Mouse (Mus musculus): ENCODE data around the gene Ptprm.
A peak's percentile ranks its signal among the peaks of the same experiment; 100 is the strongest.

Gene Ptprm

DNA sequence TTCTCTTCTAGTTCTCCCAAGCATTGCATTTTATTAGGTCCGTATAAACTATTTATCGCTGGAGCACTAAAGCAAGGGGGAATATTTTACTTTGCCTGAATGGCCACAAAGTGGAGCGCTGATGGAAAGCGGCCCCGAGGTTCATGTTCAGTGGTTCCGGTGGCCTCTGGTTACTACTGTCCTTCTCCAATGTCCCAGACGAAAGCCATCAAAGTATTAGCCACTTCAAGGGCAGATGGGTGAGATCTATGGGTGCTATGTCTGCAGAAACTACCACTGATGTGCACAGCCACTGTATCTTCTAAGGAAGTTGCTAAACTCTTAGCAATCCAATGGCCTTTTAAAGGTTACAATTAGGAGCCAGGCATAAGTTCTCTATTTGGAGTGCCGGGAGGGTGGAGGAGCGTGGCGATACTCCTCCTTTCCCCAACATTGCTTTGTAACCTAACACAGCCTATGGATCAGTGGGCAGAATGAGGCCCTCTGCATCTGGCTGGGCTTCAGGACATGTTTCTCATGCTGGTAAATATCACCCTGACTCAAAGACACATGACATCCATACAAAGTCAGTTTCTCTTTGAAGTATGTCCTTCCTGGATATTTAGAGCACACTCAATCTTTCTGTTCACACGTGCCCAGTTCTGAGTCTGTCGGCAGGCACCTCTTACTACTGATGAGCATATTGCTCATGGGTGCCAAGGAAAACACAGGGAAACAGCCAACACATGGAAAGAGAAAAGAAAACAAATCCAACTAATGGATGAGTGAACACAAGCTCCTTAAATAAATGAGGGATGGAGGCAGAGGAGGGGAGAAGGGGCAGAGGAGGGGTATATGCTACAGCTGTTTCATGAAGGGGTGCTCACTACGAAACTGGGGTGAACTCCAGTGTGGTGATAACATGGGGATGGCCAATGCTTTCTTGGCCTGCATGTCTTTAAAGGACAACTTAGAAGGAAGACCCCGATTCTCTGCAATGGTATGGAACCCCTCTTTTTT lies 584.6 kb downstream of the Ptprm start:
- no peak for DNase-seq (ENCODE audit: low spot score)

DNA sequence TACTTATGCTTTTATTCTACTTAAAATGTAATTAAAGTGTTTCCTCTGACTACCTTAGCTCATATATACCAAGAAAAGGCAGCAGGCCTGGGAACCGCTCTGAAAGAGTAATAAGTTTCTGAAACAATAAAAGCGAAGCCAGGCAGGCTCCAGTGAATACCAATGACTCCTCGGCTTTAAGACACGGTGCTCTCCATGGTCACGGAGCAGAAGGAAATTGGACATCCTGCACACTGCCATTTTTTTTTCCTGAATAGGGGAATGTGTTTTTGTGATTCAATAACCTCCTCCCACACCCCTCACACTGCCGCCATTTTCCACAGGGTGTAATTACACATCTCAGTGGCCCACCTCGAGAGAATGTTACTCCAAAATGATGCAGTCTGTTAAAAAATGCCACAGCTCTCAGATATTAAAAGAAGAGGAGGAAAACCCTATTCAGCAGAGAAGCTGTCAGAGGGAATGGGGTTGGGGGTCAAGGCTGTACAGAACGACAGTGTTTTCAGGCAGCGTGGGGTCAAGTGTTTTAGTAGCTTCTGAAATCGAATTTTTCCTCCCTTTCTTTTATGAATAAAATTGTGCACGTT lies 585.5 kb downstream of the Ptprm start:
- DNase-seq (ENCODE audit: low spot score): no peak

DNA sequence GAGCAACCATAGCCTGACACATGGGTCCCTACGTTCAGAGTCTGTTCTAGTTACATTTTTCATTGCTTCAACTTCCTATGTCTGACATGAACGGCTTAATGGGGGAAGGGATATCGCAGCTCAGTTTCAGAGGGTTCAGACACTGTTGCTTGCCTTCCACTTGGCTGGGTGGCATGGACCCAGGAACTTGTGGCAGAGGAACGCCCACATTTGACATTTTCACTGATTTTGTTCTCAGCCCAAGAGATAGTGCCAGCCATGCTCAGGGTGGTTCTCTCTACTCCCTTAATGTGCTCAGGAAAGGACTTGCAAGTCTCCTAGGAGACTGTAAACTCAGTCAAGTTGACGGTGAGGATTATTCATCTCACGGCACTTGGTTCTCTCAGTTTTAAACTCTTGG lies 588.1 kb downstream of the Ptprm start:
- DNase-seq (ENCODE audit: low spot score): no peak

DNA sequence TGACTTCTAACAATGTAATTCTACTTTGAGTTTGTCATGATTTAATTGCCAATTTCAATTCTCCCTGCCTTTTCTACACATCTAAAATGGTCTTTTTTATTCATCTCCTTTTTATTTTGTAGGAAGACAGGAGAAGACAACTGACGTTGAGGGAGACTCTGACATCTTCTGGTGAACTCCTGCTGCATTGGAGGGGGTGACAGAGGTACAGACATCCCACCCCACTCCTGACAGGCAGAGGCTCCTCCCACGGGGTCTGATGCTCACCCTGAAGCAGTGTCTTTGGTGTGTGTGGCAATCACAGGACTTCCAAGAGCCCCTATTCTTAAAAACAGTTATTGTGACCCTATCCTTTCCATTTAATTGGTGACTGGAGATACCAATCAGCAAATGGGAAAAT lies 589.8 kb downstream of the Ptprm start:
- DNase-seq (ENCODE audit: low spot score): no peak

DNA sequence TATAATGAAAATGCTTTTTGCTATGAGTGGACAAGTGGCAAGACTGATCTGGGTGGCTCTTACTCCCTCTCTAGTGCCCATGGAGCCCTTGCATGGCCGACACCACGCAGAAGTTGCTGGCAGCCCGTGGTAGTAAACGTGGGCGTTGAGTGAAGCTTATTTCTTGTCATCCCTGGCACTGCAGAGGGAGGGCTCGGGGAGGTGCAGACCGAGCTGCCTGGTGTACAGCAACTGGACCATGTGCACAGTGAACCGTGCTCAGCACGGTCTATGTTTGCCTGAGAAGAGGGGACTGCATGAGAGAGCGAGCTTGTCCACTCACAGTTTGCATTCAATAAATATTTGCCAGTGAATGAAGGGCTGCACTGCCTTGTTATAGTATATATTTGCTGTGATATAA lies 591.5 kb downstream of the Ptprm start:
- no peak for DNase-seq (ENCODE audit: low spot score)

DNA sequence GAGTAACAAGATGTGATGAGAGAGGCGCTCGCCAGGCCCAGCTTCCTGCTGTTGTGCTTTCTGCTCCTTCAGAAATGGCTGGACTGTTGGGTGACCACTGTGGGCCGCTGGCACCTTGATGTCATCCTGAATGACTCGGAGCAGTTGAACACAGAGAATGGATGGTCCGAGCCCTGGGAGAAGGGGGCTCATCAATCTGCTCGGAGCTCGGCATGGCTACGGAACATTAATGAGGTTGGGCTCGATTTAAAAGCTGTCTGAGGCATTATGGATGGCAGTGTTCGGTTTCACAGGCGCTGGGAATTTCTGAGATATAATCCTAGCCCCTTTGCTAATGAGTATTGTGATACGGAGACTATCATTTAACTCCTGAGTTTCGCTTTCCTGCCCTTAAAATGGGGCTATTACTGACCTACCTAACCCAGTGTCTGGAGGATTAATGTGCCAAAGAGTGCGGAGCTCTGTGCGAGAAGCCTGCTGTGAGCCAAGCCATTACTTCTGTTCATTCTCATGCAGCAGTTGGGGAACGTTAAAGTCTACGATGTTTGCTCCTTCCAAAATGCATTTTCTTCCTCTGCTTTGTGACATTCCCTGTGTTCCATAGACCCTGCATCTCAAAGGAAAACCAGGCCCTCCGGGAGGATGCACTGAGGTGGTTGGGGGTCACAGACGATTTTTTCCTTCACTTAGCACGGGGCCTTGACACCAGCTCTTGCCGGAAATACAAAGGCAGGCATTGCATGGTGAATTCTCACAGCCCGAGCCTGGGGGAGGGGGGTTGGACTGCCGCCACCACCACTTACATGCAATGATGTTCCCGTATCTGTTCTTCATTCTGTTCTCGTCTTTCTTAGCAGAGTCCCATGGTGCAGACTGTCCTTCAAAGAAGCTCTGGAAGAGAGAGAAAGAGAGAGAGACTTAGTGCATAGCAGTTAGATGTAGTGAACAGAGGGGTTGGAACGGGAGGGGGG lies 592.6 kb downstream of the Ptprm start:
- DNase-seq (ENCODE audit: low spot score): no peak

DNA sequence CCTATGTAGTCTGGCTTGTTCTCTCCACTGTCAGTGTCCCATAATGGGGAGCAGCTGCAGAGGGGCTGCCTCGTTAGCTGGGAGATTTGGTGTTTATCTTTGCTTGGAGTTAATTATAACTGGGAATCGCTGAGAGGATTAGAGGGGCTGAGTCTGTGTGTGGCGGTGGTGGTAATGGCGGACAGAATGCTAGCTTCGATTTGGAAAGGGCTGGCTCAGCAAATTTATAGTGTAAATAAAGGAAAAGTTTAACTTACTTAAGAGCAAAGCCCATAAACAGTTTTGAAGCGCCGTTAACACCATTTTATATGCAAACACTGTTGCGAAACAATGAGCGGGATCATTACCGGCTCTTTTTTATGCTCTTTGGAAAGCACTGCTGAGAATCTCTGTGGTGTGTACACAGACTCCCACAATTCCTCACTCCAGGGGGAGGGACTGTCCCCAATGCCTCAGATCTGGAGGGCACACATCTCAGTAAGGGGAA lies 597.2 kb downstream of the Ptprm start:
- no peak for DNase-seq (ENCODE audit: low spot score)

DNA sequence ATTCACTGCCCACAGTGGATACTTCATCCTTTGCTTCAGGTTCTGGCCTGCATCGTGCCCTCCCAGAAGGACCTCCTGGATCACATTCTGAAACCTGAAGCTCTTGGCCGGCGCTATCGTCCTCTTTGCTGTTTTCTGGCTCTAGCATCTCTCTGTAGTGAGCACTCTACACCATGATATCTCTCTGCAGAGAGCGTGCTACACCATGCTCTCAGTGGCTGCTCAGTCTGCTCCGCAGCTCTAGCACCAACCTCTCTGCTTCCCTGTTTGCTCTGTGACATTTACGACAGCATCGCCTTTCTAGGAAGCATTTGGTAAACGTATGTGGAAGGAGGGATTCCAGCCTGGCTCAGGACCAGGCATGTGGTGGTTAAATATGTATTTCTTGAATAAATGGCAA lies 597.8 kb downstream of the Ptprm start:
- DNase-seq (ENCODE audit: low spot score): no peak

DNA sequence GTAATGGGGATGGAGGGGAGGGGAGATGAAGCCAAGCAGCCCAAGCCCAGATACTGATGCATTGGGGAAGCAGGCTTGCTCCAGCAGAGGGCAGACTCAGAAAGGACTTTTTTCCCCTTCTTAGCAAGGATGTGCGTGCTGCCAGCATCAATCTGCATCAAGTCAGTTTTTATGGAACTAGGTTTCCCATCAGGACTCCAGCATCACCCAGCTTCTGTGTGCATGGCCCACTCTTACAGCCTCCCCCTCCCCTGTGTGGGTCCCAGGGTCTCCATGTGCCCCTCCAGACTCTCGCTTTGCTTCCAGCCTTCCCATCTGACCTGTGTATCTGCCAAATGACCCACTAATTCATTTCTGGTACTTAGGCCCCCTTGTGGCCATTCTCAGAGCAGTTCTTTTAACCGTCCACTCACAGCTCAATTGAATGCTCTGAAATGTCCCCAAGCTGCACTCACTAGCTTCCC lies 599.0 kb downstream of the Ptprm start:
- DNase-seq (ENCODE audit: low spot score): peak; percentile 35

DNA sequence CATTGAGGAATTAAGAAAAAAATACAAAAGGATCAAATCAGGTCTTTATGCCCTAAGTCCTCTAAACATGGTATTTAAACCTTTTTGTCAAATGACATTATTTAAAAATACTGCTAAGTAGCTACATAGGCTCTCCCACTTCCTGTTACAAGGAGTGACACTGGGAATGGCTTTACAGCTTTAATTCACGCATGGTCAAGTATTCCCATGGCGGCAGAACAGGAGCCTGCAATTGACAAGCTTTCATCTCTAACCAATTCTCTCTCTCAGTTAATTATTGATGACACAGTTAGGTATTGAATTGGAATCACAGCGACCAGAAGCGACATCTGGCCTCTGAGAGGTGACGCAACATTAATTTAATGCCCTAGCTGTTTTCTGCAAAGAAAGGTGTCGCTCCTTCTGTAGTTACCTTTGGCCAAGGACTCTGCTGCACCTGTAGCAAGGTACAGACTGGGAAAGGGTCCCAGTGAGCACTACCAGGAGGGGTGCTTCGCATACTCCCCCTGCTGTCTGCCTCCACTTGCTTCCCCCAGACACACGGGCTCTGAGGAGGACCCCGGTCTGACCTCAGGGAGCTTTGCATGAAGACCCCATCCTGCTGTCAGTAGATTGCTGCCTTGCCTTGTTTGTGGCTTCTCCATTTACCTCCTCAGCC lies 599.9 kb downstream of the Ptprm start:
- no peak for DNase-seq (ENCODE audit: low spot score)

DNA sequence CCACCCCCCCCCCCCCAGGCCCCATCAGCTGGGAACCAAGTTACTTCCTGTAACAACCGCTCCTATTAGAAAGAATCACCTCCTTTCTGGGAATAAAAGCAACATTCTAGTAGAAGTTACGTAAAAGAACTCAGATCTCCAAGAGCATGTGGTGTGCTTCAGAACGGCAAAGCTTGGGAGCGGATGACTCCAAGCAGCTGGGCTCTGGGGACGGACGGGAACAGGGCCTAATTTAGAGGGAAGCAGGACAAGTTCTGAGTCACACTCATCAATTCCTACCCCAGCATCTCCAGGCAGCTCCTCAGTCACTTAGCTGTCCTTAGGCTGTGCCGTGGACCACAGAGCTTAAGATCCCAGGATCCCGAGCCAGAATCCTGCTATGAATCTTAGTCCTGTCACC lies 602.5 kb downstream of the Ptprm start:
- no peak for DNase-seq (ENCODE audit: low spot score)

DNA sequence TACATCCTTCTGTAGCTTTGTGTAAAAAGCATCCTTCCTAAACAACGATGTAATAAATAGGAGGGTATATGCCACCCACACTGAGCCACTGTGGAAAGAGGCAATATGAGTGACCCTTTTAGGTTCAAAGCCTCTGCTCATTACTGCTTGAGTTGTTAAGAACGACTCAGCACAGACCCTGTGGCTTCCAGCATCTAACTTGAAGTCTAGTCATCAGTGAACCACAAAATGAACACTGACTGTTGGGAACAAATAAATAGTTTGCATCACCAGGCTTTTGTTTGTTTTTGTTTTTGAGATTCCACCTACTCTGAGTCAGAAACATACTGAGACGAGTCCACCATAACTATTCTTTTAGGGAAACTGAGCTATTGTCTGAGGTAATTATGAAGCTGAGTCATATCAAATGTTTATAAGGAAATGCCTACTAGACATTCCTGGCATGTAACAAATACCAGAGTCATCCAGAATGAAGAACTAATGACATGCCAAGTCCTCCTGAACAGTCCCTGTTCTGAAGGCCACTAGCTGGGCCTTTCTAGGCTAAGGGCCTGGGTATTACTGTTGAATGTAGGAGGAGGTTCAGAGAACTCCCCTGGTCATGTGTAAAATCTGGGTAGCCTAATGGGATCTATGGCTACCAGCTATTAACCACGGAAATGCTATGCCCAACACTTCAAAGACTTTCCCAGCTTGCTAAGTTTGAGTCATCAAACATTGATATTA lies 603.6 kb downstream of the Ptprm start:
- DNase-seq (ENCODE audit: low spot score): no peak

DNA sequence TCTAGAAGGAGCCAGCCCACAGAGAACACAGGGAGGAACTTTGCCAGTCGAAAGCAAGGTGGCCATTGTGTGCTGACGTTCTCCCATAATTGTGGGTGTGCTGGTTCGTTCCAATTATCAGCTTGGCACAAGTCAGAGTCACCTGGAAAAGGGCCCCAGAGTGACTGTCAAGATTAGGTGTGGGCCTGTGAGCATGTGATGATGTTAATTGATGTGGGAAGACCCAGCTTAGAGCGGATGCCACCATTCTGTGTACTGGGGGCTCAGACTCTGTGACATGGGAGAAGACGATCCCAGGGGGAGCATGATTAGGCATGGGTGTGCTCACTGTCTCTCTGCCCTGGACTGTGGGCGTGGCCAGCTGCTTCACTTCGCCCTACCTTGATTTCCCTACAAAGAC lies 604.3 kb downstream of the Ptprm start:
- no peak for DNase-seq (ENCODE audit: low spot score)

DNA sequence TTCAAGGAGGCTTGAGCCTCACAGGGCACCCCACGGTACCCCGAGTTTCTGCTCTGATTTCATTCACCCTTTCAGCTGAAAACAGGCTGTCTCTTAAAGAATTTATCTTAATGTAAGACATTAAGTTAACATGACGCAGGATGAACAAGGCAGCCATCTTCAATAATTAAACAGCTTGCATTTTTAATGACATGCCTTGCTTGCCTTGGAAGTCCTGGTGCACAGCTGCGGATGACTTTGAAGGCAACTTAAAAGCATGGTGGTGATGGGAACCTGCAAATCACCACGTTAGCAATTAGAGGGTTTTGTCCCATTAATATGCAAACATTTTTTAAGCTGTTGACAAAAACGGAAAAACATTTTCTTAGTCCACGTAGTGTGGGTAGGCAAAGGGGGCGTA lies 607.8 kb downstream of the Ptprm start:
- DNase-seq (ENCODE audit: low spot score): no peak

DNA sequence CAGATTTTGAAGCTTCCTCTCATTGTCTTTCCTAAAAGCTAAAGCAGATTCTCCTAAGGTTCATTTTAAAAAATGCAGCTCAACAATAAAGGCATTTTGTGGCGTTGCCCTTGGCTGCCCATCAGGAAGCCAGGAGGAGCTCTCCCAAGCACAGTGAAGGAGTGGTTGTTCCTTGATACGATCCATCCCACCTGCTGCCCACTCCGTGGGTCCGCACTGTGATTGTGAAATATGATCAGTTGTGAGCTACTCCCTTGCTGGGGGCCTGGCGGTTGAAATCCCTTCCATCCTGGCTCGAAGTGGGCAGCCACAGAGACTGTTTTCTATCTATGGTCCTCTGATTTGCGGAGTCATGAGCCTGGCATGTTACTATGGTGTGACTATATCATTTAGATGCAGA lies 610.9 kb downstream of the Ptprm start:
- no peak for DNase-seq (ENCODE audit: low spot score)

DNA sequence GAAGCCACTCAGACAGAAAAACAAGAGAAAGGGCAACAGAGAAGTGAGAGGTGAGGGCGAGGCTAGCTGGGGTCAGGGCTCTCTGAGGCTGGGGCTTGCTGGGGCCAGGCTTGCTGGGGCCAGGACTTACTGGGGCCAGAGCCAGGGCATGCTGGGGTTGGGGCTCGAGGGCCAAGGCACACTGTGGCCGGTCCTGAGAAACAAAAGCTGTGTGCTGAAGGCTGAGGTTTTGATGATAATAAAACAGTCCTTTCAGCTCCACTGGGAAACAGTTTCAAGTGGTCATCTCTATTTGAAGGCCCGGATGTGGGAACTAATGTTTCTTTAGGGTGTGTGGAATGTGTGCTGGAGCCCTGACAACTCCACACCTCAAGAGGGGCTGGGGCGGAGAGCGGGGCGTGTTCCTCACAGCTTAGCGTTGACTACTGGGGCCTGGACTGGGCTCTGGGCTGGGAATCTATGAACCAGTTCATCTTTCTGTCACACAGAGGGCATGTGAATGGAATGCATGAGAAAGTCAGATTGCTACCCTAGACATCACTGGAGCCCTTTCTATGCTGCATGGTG lies 615.4 kb downstream of the Ptprm start:
- DNase-seq (ENCODE audit: low spot score): no peak

DNA sequence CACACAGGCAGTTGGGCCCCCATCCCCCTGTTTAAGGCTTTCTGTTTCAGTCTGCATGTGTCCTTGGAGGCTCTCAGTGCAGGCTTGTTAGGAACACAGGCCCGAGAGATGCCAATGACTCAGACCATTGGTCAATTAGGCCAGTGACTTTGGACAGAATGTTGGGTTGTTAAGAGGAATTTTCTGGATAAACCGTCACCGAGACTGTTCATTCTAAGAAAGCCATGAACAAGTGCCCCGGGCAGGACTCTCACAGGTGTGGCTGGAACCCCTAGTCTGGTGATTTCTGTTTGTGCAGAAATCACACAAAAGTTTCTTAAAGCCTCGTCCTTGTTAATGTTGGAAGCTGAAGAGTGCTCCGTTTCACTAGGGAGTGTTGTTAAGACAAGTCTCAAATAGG lies 615.9 kb downstream of the Ptprm start:
- no peak for DNase-seq (ENCODE audit: low spot score)

DNA sequence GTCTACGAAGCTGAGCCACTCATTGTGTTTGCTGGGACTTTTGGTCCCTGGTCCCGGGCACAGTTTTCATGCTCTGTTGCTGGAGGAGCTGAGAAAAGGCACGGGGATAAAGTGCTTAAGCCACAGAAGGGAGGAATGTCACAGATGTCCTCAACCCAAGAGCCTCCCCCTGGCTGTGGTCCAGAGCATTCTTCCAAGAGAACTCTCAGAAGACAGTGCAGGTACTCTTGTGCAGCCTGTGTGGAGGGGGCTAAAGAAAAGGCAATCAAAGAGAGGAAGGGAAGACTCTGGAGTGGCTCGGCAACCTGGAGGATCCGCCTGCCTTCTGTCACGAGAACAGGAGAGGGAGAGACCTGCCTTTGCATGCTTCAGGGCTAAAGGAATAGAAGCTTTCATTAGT lies 617.8 kb downstream of the Ptprm start:
- no peak for DNase-seq (ENCODE audit: low spot score)

DNA sequence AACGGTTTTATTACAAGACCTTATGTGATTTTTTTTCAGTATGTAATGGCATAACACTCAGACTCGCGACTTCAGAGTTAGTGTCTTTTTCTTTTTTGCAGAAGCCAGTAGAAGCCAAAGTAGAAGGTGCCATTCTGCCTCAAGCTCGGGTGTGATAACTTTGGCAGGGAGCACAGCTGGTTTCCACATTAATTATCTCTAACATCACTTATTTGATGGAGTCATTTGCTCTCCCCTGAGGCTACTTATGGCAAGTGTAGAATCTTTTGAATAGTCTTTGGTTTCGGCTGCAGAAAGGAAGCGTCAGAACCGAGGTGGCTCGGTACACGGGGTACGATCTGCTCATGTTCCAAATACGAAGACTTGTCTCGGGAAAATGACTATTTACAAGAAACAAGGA lies 620.7 kb downstream of the Ptprm start:
- no peak for DNase-seq (ENCODE audit: low spot score)

DNA sequence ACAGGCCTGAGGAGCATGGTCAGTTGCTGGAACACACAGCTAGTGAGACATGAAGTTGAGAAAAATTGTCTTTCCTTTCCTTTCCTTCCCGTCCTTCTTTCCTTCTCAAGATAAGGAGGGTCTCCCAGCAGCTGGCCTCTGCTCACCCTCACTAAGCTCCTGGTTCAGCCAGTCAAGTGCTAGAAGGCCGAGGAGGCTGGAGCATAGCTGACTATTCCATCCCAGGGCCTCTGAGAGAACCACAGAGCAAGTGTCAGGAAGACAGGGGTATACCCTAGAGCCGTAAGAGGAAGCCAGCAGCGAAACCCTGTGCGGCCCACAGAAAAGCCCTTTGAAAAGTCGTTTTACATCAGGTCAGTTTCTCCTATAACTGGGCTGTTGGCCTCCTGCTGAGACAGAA lies 624.3 kb downstream of the Ptprm start:
- no peak for DNase-seq (ENCODE audit: low spot score)

DNA sequence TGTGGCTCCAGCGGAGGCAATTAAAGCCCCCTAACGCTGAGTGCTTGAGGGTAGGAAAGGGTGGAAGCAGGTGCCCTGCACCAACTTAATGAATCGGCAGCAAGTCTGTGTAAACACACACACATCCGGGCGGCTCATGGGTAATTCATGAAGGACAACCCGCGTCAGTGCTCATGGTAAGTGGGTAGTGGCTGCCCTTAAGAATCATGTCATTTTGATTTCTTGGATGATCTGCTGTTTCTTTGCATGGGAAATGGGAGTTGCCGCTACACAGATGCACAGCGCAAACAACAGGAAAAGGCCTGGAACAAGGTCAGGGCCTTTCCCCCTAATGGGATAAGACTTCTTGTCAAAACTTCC lies 633.3 kb downstream of the Ptprm start:
- no peak for DNase-seq (ENCODE audit: low spot score)
